Comparison of ENCODE assay signal across 14 mouse cellular contexts in the genomic region with DNA sequence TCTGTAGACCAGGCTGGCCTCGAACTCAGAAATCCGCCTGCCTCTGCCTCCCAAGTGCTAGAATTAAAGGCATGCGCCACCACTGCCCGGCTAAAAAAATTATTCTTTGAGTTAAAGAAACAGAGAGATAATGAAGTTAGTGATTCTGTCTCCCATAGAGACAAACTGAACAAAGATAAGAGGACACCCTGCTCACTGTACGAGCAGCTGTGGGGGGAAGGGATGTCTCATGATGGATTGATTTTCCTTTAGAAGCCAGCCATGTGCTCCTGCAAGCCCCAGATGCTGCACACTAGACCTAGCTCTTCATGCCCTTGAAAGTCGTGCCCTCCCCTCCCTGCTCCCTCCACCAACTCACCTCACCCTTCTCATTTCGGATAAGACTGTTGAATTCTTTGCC. TPM values are rescaled to one million over a fixed set of nuclear protein-coding genes. Genes with fewer than 3 reads are reported as not detected.
"Had no signal": no experiment of that assay in that cellular context is flagged by ENCODE, and none has a peak within 500 bp of the region (broad histone marks: within the 10 kb centered on the region; RNA-seq: fewer than 3 reads in every experiment).

No protein-coding gene starts in this region.

- H3K4me2 ChIP-seq: lung, embryonic 14.5 days; midbrain, embryonic 11.5 days had no signal

- DNase-seq: kidney, adult 11 months; kidney, adult 8-10 months; kidney, postnatal 14 days; kidney, postnatal 4 days; lung, embryonic 14.5 days; midbrain, embryonic 14.5 days; thymus, postnatal 25 days had no signal

- H3K27ac ChIP-seq: macrophage; stomach, postnatal 0 days had no signal

- ATAC-seq: lung, postnatal 0 days had no signal

- H3K9ac ChIP-seq: lung, embryonic 14.5 days had no signal

- H3K4me1 ChIP-seq: megakaryocyte, embryonic 14.5 days had no signal

- H3K27me3 ChIP-seq: megakaryocyte, embryonic 14.5 days had no signal

- H3K9me3 ChIP-seq: megakaryocyte, embryonic 14.5 days had no signal

- H3K4me3 ChIP-seq: megakaryocyte, embryonic 14.5 days had no signal

RNA-seq across cellular contexts. Expression of a gene that starts 38.4 kb away (rescaled TPM):
- total RNA-seq: layer of hippocampus, adult 18-20 months; midbrain, postnatal 0 days had no signal
- polyA plus RNA-seq: macrophage; midbrain, embryonic 14.5 days; midbrain, postnatal 0 days had no signal
